Mouse (Mus musculus) testis, adult 2 months (tissue): Measurements from ENCODE around the gene Ptprh.

Source experiments
- CTCF ChIP-seq: fragments of 200-500 bp; IDR thresholded peaks from 2 replicates; pipeline ENCODE4 v1.5.1; 2012; ENCODE audit warnings: low read depth, mild to moderate bottlenecking, inconsistent platforms, low read length, moderate library complexity; ENCODE audit not compliant: control insufficient read depth, insufficient read depth, insufficient replicate concordance
- POLR2A ChIP-seq: fragments of 200-500 bp; IDR thresholded peaks from 2 replicates; pipeline ENCODE4 v1.6.1; 2012; ENCODE audit warnings: low read depth, mild to moderate bottlenecking, inconsistent platforms, low read length, moderate library complexity; ENCODE audit not compliant: control insufficient read depth

DNA sequence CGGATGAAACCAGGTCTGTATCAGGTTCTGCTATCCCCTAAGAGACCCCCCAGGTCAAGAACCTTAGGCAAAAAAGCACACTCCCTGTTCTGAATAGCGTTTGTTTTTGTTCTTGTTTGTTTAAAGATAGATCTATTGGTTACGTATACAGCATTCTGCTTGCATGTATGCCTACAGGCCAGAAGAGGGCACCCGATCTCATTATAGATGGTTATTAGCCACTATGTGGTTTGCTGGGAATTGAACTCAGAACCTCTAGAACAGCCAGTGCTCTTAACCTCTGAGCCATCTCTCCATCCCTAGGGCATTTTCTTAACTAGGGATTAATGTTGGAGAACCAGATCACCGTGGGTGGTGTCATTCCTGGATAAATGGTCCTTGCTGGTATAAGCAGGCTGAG is 62.5 kb downstream of the Ptprh start:
- TF ChIP-seq CTCF (no peak), POLR2A (no peak)
